Mouse (Mus musculus) R1 (cell line): ENCODE measurements around the gene Cfap45.

ENCODE experiments used
- DNase-seq: peaks from one replicate; pipeline ENCODE4 v3.0.0-alpha.2; 2018; ENCODE audit warnings: low read depth, low spot score

Gene Cfap45

DNA sequence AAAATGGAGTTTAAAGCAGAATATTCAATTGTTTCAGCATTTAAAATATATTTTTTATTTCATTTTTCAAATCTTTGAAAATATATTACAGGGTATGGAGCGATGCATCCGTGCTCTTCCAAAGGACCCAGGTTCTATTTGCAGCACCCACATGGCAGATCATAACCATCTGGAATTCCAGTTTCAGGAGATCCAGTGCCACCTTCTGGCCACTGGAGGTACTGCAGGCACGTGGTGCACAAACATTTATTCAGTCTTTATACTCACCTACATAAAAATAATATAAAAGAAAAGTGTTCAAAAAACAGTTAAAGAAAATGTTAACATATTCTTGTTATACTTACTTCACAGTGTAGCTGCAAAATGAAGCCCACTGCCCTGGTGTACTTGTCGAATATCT lies 2.6 kb upstream of the Cfap45 start:
- DNase-seq, result peak; percentile 55

DNA sequence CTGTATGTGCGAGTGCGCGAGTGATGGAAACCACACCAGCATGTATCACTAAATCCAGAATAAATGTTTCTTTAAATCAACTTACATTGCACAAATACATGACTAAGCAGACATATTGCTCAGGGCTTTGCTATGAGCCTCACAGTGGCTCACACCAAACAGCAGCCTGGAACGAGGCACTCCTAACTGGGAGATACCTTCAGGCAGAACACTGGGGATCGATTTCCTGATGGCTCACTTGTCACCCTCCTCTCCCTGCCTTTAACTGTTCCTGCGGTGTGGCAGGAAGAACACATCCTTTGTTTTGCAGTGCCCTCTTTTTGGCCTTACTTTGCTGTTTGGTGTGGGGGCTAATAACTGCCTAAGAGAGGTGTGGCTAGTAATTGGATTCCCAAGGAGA lies 957 bp upstream of the Cfap45 start:
- DNase-seq, result no peak

DNA sequence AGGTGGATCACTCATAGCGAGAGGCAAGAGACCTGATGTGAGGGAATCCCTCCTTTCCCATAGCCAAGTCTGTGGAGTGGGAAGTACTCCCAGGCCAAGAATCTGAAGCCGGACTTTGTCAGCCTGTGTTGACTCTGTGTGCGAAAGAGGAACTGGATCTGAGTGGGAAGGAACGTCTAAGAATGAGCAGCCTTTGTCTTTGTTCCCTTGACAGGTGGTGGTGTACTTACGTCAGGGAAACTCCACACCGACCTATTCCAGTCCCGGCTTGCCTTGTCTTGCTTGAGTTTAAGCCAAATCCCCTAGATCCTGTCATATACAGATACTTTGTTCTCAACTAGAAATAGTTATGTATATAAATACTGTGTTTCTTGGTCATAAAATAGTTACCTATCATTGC lies 1.9 kb downstream of the Cfap45 start:
- no peak for DNase-seq

DNA sequence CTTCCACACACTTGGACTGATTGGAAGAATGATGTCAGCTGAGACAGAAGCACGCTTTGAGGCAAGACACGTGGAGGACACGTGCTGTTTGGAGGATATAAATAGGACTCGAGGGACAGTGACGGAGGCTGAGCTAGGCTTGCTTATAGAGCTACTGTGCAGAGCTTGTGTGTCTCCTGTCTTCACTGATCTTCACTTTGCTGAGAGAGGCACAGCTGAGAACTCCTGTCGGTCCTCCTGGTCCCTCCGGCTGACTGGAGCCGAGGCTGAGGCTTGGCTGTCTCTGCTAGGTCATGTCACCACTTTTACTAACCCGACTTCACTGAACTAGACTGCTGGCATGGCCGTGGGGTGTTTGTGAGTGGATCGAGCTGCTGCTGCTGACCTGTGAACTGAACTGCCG lies 3.1 kb downstream of the Cfap45 start:
- no peak for DNase-seq

DNA sequence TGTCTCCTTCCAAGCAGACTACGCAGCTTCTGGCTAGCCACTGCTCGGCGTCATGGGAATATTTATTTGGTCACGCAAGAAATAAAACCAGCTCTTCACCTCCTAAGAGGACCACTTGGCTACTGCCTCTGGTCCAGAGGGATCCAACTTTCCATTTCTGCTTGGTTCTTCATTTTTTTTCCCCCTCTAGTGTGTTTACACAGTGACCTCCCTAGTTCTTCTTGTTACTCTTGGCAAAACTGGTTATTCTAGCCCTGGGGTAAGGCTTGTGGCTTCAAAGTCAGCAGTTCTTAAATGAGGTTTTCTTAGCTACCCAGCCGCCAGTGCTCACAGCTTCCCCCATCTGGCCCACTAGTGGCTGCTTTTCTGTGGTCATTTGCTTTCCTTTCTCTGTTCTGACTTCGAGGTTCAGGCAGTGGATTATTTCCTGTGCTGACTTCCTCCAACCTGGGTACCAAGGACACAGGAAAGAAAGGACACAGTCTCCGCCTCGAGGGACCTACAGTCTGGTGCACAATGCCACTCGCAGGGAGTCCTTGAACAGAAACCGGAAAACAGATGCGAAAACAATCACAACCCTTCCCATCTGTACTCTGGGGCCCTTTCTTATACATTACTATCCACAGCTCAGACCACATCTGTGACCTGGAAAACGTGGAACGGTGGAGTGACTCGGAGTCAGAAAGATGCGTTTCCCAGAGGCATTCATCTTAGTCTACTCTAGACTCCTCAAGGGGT lies 4.6 kb downstream of the Cfap45 start:
- DNase-seq, result peak; percentile 84

DNA sequence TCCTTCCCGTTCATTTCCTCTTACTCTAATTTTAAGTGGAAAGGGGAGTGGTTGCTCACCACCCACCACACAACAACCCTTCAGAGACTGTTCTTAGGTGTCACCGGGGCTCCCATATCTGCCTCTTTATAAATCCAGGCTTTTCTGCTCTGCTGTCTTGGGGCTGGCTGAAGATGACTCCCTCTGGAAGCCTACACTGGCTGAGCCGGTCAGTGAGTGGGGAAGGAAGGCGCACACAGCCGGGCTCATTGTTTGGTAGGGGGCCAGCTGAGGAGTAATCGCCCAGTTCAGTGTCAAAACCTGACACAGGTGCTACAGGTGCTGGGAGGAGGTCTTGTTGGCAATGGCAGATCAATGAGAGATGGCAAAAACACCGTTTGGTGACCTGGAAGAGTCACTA lies 5.4 kb downstream of the Cfap45 start:
- peak; percentile 33 for DNase-seq

DNA sequence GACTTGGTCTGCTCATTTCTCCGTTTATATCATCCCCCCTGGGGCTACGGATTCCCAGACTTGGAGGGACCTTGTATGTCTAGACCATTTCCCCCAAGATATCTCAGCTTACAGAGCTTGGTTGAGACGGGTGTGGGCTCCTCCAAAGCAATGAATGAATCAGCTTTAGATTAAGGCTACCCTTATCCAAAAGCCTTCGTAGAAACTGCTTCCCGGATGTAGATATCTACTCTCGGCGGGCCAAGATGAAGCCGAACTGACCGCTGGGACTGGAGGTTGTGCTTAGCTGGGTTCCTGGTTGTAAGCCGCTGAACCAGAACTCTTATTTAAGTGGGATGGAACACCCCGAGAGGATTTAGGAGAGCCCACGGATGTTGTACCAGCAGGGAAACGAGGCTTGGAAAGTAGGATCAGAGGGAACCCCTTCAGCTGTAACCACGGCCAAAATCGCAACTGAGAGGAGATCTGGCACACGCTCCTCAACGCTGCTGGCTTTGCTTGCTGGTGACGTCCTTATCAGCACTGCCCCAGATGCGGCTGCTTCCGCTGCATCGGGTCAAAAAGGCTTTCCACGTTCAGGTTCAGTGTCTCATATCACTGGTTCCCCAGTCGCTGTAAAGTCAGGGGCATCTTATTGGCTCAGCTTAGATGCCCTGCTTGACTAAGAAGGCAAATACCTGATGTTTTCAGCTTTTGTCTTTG lies 5.9 kb downstream of the Cfap45 start:
- DNase-seq, result no peak

DNA sequence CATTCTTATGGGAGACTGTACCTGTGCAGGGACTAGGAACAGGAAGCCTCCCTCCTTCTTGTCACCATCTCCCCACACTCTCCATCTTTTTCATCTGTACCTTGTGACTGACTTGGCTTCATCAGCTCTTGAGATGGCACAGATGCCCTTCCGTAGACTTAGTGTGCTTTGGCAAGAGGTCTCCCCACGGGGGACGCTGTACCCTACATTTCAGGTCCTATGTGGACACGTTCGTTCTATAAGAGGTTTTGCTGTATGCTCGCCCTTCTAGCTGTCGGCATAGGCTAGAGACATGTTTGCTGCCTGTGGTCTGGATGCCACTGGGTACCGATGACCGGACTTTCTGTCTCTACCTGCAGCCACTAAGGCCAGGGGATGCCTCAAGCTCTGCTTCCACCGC lies 6.8 kb downstream of the Cfap45 start:
- no peak for DNase-seq

DNA sequence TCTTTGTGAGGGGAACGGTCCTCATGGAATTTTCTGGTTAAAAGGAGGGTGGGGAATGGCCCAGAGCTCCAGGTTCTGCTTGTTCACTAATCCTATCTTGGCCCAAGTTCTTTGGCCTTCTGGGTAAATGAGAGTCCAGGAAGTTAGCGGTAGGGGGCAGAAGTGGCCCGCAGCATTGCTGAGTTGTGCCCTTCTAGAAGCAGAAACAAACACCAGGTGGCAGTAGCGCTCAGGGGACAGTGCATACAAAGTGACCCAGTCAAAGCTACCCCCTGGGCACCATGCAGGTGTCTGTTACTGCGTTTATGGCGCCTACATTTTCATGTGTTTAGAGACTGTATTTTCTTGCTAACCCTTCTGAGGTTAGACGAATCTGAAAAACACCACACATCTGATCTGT lies 8.1 kb downstream of the Cfap45 start:
- peak; percentile 85 for DNase-seq

DNA sequence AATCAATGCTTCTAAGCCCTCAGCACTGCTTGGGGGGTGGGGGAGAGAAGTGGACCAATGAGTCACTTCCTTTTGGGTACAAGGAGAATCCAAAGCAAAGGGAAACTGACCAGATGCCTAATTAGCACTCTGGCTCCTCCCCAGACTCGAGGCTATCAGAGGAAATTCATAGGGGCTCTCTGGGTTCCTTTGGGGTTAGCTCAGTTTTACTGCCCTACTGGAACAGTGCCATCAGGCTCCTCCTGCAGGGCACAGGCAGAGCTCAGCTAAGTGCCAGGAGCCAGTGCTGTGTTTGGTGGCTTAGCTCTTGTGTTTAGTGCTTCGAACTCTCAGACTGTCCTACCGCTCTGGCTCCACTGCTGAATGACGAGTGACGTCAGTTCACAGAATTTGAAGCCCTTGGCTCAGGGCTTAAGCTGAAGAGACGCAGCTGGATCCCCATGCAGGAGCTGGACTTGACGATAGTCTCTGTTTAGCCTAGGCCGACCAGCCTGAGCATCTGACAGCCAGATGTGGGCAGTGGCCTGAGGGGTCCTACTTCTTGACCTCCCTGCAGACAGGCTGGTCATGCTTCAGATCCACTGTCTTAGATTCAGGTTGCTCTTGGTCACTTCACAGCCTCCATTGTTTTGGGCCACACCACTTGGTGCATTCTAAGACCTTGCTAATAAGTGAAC lies 10.1 kb downstream of the Cfap45 start:
- no peak for DNase-seq

DNA sequence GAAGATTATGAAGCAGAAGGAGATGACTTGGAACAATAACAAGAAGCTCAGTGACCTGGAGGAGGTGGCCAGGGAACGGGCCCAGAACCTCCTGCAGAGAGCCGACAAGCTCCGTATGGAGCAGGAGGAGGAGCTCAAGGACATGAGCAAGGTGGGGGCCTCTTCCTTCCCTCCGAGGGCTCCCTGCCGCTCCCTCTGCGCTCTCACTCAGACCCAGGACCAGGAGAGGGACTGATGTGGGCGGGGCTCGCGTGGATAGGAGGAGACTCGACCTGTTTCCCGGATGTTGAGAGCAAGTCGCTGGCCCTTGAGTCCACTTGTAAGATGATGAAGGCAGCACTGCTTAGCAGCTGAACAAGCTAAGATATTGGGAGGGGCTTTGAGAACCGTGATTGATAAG lies 11.9 kb downstream of the Cfap45 start:
- peak; percentile 77 for DNase-seq

DNA sequence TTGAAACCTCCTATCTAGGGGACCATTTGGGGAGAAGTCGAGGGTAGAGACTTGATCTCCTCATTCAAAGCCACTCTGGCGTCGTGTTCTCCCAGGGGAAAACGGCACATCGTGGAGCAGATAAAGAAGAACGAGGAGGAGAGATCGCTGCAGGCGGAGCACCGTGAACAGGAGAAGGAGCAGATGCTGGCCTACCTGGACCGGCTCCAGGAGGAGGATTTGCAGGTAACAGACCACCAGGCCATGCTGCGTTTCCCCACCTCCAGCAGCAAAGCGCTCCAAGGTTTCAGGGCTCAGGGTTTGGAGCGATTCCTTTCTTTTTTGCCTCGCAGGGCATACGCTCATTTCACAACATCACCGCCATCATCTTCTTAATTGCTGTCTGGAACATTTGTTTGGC lies 14.5 kb downstream of the Cfap45 start:
- no peak for DNase-seq

DNA sequence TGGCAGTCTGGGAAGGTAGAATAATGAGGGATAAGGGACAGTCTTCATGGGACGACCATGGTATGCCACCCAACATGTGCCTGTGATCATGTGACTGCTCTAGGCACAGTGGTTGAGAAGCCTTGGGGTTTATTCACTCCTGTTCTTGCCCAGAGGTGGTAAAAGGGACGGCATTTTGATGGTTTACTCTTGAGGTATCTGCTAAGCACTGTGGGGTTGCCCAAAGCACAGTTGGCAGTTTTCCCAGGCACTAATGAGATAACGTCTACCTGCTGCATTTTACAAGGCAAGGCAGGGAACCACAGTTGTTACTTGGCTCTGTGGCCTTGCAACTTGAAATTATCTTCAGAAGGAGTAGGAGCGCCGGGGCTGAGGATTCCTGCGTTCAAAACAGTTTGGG lies 19.2 kb downstream of the Cfap45 start:
- DNase-seq, result no peak

DNA sequence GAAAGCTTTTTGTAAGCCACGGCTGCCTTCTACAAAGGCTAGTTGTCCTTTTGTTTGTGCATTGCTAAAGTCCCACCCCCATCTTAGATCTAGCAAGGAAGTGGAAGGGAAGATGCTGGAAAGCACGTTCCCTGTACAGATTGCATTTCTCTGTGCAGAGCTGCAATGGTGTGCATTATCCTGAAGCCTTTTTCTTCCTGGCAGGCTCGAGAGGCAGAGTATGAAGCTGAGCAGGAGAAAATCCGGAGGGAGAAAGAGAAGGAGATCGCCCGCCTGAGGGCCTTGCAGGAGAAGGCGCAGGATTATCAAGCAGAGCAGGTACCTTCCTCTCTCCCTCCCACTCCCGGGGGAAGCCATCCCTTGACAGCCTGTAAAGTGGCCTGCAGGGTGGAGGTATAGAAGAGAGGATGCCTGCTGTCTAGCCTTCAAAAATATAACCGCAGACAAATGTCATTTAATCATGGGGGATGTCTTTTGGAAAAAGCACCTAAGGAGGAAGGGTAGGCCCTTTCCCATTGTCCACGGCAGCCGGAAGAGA lies 19.8 kb downstream of the Cfap45 start:
- no peak for DNase-seq

DNA sequence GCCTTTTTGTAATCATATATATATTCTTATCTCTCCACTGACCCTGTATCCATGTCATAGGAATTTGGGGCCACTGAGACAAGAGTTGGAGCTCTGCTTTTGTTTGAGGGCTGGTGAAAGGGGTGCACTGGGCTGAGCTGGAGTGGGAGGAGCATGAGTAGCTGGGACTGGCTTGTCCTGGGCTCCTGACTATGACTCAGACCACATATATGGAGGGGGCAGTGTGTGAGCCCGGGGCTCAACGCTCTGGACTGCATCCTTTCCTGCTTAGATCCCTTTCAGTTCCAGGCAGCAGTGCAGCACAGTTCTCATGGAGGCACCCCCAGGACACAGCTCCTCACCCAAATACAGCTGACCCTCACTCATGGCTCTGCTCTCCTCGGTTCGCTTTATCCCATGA lies 25.5 kb downstream of the Cfap45 start:
- no peak for DNase-seq

DNA sequence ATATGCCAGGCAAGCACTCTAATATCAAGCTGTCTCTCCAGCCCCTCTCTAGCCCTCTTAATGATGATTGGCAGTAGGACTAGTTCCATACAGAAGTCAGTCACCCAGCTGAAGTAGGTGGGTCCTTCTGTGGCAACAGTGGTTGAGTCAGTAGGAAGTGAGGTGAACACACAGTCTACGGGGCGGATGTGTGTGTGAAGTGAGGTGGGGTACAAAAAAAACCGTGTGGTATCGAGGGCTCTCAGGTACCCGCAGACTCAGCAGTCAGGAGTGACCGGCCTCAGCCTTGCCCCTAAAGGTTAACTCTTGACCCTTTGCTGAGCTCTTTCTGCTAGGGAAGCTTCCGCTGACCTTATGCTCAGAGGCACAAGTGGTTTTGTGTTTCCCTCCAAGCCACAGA lies 27.9 kb downstream of the Cfap45 start:
- DNase-seq, result no peak

DNA sequence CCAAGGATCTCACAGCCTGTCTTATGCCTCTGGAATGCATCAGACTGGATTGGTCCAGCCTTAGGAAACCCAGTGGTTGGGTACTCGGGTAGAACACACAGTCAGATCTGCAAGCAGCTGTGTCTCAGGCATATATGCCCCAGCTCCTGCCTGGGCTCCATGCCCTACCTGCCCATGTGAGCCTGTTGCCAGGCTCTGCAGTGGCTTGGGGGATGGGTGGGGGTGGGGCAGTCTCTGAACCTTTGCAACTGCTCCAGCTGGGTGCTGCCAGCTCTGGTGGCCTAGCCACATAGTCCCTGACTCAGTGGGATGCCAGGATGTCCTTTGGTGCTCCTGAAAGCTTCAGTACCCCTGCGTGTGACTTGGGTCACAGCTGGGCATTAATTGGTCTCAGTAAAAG lies 28.7 kb downstream of the Cfap45 start:
- DNase-seq, result no peak

DNA sequence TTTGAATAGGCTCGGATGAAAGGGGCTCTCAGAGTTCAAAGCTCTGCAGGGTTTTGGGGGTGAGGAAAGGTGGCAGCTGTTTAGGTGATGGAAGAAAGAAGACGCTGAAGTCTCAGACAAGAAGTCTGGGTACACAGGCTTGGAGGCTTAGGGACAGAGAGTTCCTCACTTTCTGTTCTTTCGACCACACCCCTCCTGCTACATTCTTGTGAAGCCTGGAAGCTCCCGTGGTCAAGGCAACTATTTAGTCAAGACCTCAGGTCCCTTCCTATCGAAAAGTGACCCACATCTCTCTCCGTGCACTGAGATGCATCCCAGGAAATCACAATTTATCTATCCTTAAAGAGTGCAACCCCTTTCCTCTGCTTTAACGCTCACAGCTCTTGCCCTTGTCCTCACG lies 29.1 kb downstream of the Cfap45 start:
- DNase-seq, result peak; percentile 50

DNA sequence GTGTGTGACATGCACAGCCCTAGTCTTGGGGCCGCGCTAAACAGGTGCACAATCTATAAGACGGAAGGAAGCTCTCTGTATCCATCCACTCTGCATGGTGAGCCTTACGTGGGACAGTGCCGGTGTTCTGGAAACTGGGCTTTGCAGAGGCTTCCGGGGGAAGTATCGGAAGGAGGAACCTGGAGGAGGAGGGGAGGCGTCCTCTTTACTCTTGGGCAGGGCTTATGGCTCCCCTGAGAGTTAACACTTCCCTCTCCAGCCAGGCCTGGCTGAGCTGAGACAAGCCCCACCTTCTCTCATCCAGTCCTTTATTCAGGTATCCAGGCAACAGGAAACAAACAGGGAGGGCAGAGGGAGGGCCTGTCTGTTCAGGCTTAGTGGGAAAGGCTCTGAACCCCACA lies 29.9 kb downstream of the Cfap45 start:
- peak; percentile 89 for DNase-seq

DNA sequence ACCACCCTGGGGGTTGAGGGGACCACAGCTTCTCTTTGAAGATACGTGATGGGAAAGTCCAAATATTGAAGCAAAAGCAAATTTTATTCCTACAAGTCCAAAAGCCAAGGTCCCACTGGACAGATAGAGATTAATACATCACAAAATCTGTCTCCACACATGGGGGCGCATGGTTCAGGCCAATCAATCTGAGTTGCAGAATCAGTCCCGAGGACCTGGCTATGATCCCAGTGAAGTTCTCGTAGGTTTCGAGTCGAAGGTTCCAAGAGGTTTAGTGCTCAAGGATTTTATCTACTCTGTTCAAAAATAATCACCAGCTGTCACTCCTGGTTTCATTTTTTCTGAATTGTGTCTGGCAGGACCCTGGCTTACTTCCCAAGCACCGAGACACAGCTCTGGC lies 30.4 kb downstream of the Cfap45 start:
- no peak for DNase-seq

DNA sequence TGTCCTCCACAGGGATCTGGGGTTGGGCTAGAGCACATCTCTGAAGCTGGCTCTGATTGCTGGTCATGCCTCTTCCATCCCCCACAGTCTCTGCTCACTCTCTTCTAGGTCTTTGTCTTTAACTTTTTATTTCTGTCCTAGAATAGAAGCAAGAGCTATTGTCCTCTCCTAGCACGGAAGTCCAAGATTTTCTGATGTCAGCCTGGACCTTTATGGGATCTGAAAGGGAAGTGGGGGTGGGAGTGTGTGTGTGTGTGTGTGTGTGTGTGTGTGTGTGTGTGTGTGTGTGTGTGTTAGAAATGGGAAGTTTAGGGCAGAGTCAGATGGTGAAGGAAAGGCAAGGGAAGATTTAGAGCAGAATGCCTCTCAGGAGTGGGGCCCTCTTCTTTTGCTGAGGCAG lies 32.0 kb downstream of the Cfap45 start:
- DNase-seq, result no peak

DNA sequence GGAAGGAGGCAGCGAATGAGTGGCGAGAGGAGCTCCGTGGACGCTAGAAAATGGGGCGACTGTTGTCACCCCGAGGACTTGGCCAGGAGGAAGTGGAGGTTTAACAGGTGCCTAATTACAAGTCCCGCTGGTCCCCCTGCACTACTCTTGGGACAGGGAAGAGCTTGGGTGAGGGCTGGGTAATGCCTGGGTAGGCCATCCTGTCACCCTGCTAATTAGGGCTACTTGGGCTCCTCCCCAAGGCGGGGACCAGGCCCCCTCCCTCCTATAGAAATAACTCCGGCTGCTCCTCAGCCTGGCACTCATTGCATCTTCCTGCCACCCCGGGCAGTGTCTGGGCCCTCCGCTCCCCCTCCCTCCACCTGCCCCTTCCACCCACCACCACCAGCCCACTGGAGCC lies 35.0 kb downstream of the Cfap45 start, which contains the start of gene Vsig8:
Gene Vsig8 (plus strand): TSS at position 301 of the 400 bp plus-strand sequence.
- no peak for DNase-seq
